Mouse (Mus musculus): ENCODE results near the gene Slc35d1.
"Not testable (repeated sequence)": the region's sequence is repeated elsewhere in the genome, so short reads cannot be mapped to it uniquely, and the experiment has no call there.

Slc35d1 gene

GRCm38 (mm10) chr4:103180300-103180888 lies 34.6 kb downstream of the Slc35d1 start:
- no peak for DNase-seq (ENCODE audit: low spot score in 2 of 2)

- no peak for DNase-seq (ENCODE audit: low spot score in 2 of 2)
Observed at GRCm38 (mm10) chr4:103179581-103179980, 35.4 kb downstream of the Slc35d1 start.

GRCm38 (mm10) chr4:103178635-103179318 lies 36.2 kb downstream of the Slc35d1 start:
- DNase-seq (ENCODE audit: low spot score in 2 of 2): peak; percentile 17 to 19

- no peak for DNase-seq (ENCODE audit: low spot score in 2 of 2)
Observed at GRCm38 (mm10) chr4:103177681-103178080, 37.3 kb downstream of the Slc35d1 start.

GRCm38 (mm10) chr4:103174001-103174400 lies 41.0 kb downstream of the Slc35d1 start:
- no peak for DNase-seq (ENCODE audit: low spot score in 2 of 2)

- DNase-seq (ENCODE audit: low spot score in 2 of 2): no peak
Observed at GRCm38 (mm10) chr4:103173507-103173906, 41.5 kb downstream of the Slc35d1 start.

GRCm38 (mm10) chr4:103171256-103171655 lies 43.7 kb downstream of the Slc35d1 start:
- no peak for DNase-seq (ENCODE audit: low spot score in 2 of 2)

- DNase-seq (ENCODE audit: low spot score in 2 of 2): not testable (repeated sequence)
Observed at GRCm38 (mm10) chr4:103166198-103166597, 48.8 kb downstream of the Slc35d1 start.

GRCm38 (mm10) chr4:103158781-103159180 lies 56.2 kb downstream of the Slc35d1 start:
- DNase-seq (ENCODE audit: low spot score in 2 of 2): no peak

GRCm38 (mm10) chr4:103151946-103152345 lies 63.0 kb downstream of the Slc35d1 start:
- DNase-seq (ENCODE audit: low spot score in 2 of 2): no peak

- DNase-seq (ENCODE audit: low spot score in 2 of 2): peak; percentile 69 to 74
Observed at GRCm38 (mm10) chr4:103146339-103146738, 68.6 kb downstream of the Slc35d1 start.

GRCm38 (mm10) chr4:103136946-103137345 lies 78.0 kb downstream of the Slc35d1 start:
- no peak for DNase-seq (ENCODE audit: low spot score in 2 of 2)

GRCm38 (mm10) chr4:103126533-103126932 lies 88.4 kb downstream of the Slc35d1 start:
- DNase-seq (ENCODE audit: low spot score in 2 of 2): no peak

GRCm38 (mm10) chr4:103123606-103124005 lies 91.4 kb downstream of the Slc35d1 start:
- DNase-seq (ENCODE audit: low spot score in 2 of 2): no peak

GRCm38 (mm10) chr4:103123086-103123485 lies 91.9 kb downstream of the Slc35d1 start:
- DNase-seq (ENCODE audit: low spot score in 2 of 2): no peak

- DNase-seq (ENCODE audit: low spot score in 2 of 2): no peak
Observed at GRCm38 (mm10) chr4:103120874-103121389, 94.0 kb downstream of the Slc35d1 start.

Data from frontal cortex, postnatal 25 days (tissue).